Mouse (Mus musculus) E14TG2a.4 (cell line): ENCODE results near the gene Aqp5.

Experiments
- CTCF ChIP-seq: conservative IDR thresholded peaks from 2 replicates; pipeline ENCODE4 v1.5.1; 2014; ENCODE audit warnings: low read length
- NANOG ChIP-seq: IDR thresholded peaks from 2 replicates; pipeline ENCODE4 v1.6.1; 2014; ENCODE audit warnings: borderline replicate concordance, low read length, mixed read lengths
- POU5F1 ChIP-seq: IDR thresholded peaks from 2 replicates; pipeline ENCODE4 v1.6.1; 2014; ENCODE audit warnings: low read length, borderline replicate concordance

GRCm38 (mm10) chr15:99600986-99601822 lies 10.6 kb downstream of the Aqp5 start, which contains the start of gene Aqp6:
- no peak for TF ChIP-seq CTCF
- TF ChIP-seq NANOG, result no peak
- TF ChIP-seq POU5F1, result no peak
